Mouse (Mus musculus) limb, embryonic 10.5 days (tissue): ENCODE results near the gene Atpaf1. TPM values are rescaled to one million over a fixed set of nuclear protein-coding genes. Genes with fewer than 3 reads are reported as not detected.

Experiments used
- DNase-seq: peaks from one replicate; pipeline ENCODE4 v3.0.0-alpha.2; 2017; ENCODE audit warnings: low spot score
- H3K27ac ChIP-seq: fragments of 300-500 bp; sonication (generic); 2 replicates; pipeline ENCODE4 v1.5.1; 2016; ENCODE audit warnings: mild to moderate bottlenecking
- H3K27me3 ChIP-seq: fragments of 300-500 bp; sonication (generic); 2 replicates; pipeline ENCODE4 v1.6.1; 2016; ENCODE audit warnings: low read depth, mild to moderate bottlenecking; ENCODE audit not compliant: poor library complexity, severe bottlenecking
- H3K36me3 ChIP-seq: fragments of 300-500 bp; sonication (generic); 2 replicates; pipeline ENCODE4 v1.6.1; 2016; ENCODE audit warnings: mild to moderate bottlenecking, moderate library complexity
- H3K4me1 ChIP-seq: fragments of 300-500 bp; sonication (generic); 2 replicates; pipeline ENCODE4 v1.6.1; 2016
- H3K4me3 ChIP-seq: fragments of 300-500 bp; sonication (generic); 2 replicates; pipeline ENCODE4 v1.5.1; 2016; ENCODE audit warnings: mild to moderate bottlenecking, moderate library complexity
- H3K9me3 ChIP-seq: fragments of 300-500 bp; sonication (generic); replicated peaks from 2 replicates; pipeline ENCODE4 v1.6.1; 2016; ENCODE audit warnings: mild to moderate bottlenecking
- WGBS: fragments of 180-500 bp; shearing (Covaris S2); methylation state at CpG from one replicate; pipeline ENCODE4 v1.1.7; 2016; 5-methylcytosine and 5-hydroxymethylcytosine counted together
- polyA plus RNA-seq: library from polyadenylated mRNA; unstranded; fragments of >200 nt; fragmentation: Nextera tagmentation; extraction: Ambion mirVana; gene quantifications from 2 replicates; pipeline ENCODE4 v1.2.1, GENCODE M21; 2016

The Atpaf1 gene
- polyA plus RNA-seq, 1 experiment from 2014 or later, result 58.0 TPM

DNA sequence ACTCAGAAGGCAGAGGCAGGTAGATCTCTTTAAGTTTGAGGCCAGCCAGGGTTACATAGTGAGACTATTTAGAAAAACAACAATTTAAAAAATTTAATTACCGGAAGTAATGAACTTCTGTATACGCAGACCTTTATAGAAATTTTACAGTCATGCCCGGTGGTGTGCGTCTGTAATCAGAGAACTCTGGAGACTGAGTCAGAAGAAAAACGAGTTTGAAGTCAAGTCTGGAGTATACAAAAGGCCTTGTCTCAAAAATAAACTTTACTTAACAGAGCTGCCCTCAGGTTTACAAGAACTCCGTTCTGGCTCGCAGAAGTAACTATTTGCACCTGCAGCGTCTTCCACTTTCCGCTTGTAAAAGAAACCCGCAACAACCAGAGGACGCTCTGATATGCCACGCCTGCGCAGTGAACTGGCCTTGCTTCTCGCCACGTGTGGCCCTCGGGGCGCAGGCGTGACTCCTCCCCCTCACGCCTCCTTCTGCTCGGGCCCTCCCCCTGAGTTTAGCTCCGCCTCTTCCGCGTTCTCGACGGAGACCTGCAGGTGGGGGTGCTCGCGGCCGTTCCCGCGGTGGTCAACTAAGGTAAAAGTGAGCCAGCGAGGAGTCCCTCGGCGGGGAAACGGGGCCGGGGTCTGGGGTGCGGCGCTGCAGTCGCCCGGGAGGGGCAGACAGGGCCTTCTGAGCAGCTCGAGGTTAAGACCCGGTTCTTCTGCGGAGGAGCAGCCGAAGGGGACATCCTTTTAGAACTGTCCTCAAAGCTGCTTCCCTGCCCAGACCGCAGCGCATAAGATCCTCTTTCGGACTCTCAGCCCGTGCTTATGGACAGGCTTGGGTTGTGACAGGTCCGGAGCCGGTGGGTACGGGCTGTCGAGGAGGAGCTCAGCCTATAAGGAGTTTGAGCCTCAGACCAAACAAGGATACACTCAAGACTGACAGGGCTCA lies 54.4 kb downstream of the Atpaf1 start, which contains the start of gene Mknk1:
Mknk1 (plus strand) TSS at position 503 of the 946 bp plus-strand sequence.
- peaks cover 15% of the 10 kb centered on the region for H3K4me1 ChIP-seq
- H3K36me3 ChIP-seq, result no peaks in the 10 kb centered on the region
- 3% methylated on average over 51 of the region's 51 CpGs for WGBS
- no peaks in the 10 kb centered on the region for H3K27me3 ChIP-seq
- peak within 1 kb of the TSS; percentile 76 for H3K4me3 ChIP-seq
- peak within 1 kb of the TSS; percentile 85 for H3K27ac ChIP-seq
- DNase-seq, result peak; percentile 93
- H3K9me3 ChIP-seq, result no peaks in the 10 kb centered on the region

DNA sequence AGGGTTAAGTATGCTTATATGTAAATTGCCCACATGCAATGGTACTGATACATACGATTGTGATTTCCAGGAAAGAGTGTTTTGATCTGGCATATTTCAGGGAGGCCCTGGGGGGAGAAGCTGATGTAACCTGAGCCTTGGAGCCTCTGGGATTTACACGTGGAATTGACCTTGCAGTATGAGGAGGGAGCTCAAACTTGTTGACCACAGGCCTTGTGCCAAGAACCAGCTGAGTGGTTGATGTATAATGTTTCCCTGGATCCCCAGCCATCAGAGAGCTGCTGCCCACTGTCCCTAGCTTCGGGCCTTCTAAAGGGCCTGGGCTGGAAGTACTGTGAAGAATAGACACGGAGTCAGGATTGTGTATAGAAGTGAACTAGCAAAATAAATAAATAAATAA lies 55.3 kb downstream of the Atpaf1 start:
- DNase-seq, result no peak

DNA sequence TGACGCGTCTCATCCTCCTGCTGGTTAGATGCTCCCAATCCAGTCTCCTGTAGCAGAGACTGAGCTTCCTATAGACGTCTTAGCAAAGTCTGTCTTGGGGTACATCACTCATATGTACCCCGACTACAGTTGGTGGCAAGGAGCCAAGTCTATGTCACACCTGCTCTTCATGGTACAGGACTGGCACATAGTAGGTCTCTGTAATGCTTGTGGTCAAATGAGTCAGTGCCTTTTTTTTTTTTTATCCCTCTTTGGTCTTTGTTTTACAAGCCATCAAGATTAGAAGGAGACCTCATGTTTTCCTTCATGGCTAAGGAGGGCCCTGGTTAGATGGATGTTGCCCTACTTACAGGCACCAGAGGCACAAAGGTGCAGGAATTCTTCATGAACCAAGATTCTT lies 56.2 kb downstream of the Atpaf1 start:
- WGBS, result 90% methylated on average over 4 of the region's 4 CpGs
- no peaks in the 10 kb centered on the region for H3K27me3 ChIP-seq
- H3K4me3 ChIP-seq, result no peak overlapping the region
- H3K27ac ChIP-seq, result no peak overlapping the region
- no peaks in the 10 kb centered on the region for H3K36me3 ChIP-seq
- no peak for DNase-seq
- H3K4me1 ChIP-seq, result peaks cover 16% of the 10 kb centered on the region
- no peaks in the 10 kb centered on the region for H3K9me3 ChIP-seq

More for the DNA sequence above, 55.3 kb downstream of the Atpaf1 start:
- H3K4me1 ChIP-seq, result peaks cover 16% of the 10 kb centered on the region
- no peaks in the 10 kb centered on the region for H3K27me3 ChIP-seq
- H3K9me3 ChIP-seq, result no peaks in the 10 kb centered on the region
- no peak overlapping the region for H3K27ac ChIP-seq
- no peaks in the 10 kb centered on the region for H3K36me3 ChIP-seq
- WGBS, result 58% methylated on average over 4 of the region's 4 CpGs
- peak overlapping the region; percentile 76 for H3K4me3 ChIP-seq

DNA sequence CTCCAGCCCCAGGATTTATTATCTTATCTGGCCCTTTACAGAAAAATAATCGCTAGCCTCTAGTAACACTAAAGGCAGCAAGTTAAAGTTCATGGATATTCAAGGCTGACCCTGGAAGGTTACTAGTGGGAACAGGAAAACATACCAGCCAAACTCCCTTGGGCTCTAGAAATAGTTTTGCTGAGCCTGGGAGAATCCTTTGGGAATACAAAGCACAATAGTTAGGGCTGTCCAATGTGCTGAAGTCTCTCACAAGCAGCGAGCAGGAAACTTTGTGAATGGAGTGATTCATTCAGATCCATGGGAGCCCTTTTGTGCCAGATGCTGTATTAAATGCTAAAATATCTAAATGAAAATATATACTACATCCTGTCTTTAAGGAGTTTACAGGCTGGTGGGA lies 62.0 kb downstream of the Atpaf1 start:
- WGBS, result 66% methylated on average over 2 of the region's 2 CpGs

DNA sequence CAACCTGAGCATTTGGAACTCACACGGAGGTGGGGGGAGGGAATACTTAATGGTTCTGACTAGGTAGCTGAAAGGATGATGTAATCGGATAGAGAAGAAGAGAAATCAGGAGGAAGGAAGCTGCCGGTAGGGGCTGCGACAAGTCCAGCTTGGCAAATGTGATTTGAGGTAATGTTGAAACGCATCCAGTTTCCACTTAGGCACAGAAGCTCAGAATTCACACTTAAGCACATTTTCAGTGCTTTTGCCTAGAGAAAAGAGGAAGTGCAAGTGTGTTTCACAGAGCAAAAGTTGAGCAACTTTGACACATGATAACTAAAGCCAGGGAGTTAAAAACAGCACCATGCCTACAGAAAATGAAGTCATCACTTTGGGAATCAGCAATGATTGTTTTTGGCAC lies 62.8 kb downstream of the Atpaf1 start:
- H3K27ac ChIP-seq, result no peak overlapping the region
- no peaks in the 10 kb centered on the region for H3K9me3 ChIP-seq
- peaks cover 3% of the 10 kb centered on the region; the same call in 1 of the 2 replicates for H3K4me1 ChIP-seq
- no peaks in the 10 kb centered on the region for H3K27me3 ChIP-seq
- peaks cover 39% of the 10 kb centered on the region for H3K36me3 ChIP-seq
- no peak overlapping the region for H3K4me3 ChIP-seq
- 67% methylated on average over 5 of the region's 5 CpGs for WGBS
- DNase-seq, result no peak

More for the DNA sequence above, 62.0 kb downstream of the Atpaf1 start:
- H3K27ac ChIP-seq, result no peak overlapping the region
- peaks cover 31% of the 10 kb centered on the region for H3K36me3 ChIP-seq
- H3K9me3 ChIP-seq, result no peaks in the 10 kb centered on the region
- peaks cover 3% of the 10 kb centered on the region; the same call in 1 of the 2 replicates for H3K4me1 ChIP-seq
- H3K27me3 ChIP-seq, result no peaks in the 10 kb centered on the region
- no peak for DNase-seq
- H3K4me3 ChIP-seq, result no peak overlapping the region

DNA sequence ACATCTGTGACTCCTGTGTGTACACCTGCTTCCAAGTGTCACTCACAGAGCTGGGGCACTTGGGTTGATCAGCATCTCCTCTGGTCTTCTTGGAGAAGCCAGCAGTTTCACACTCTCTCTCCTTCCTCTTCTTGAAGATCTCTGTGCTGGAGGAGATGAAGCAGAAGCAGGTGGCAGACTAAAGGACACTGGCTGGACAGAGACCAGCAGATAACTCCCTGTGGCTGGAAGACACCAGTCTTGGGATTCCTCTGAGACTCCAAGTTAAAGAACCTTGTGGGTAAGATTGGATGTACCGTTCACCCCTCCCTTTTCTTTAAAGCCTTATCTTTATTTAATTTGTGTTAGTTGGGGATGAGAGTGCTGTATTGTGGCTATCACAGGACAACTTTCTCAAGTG lies 63.5 kb downstream of the Atpaf1 start:
- Histone ChIP-seq H3K27ac (no peak overlapping the region), H3K36me3 (peaks cover 46% of the 10 kb centered on the region), H3K4me1 (peaks cover 3% of the 10 kb centered on the region; the same call in 1 of the 2 replicates), H3K9me3 (no peaks in the 10 kb centered on the region), H3K27me3 (no peaks in the 10 kb centered on the region), H3K4me3 (no peak overlapping the region)
- no peak for DNase-seq
- 86% methylated on average over 1 of the region's 1 CpGs for WGBS

DNA sequence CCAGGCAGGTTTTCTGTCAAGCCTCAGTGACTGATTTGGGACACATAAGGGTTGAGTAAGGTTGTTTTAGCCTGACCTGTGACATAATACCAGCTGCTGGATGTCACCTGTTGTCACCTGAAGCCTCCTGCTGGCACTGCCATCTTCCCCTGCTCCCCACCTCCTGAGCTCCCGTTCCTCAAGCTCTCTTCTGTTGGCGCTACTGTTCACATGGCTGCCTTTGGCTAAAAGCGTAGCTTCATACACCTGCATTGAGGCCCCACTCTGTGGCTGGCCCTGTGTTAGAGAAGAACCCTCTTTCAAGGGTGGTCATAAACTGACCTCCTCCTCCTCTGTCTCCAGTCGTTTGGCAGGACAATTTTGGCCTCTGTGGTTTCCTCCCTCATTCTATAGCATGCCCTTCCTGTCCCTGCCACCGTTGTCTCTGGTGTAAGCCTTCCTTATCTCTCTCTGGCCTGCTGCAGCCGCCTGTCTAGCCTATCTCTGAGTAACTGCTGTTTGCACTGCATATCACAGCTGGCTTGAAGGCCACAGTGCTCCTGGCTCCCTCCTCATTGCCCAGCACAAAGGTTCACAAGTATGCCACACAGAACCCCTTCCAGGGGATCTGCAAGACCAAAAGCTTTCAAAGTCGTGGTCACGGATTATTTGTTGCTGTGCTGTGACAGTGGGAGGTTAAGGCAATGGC lies 64.5 kb downstream of the Atpaf1 start:
- H3K4me1 ChIP-seq, result peaks cover 4% of the 10 kb centered on the region; the same call in 1 of the 2 replicates
- H3K4me3 ChIP-seq, result no peak overlapping the region
- no peaks in the 10 kb centered on the region for H3K9me3 ChIP-seq
- 70% methylated on average over 8 of the region's 8 CpGs for WGBS
- peak overlapping the region; percentile 1; the same call in 1 of the 2 replicates for H3K27ac ChIP-seq
- peaks cover 48% of the 10 kb centered on the region for H3K36me3 ChIP-seq
- no peak for DNase-seq
- H3K27me3 ChIP-seq, result no peaks in the 10 kb centered on the region

DNA sequence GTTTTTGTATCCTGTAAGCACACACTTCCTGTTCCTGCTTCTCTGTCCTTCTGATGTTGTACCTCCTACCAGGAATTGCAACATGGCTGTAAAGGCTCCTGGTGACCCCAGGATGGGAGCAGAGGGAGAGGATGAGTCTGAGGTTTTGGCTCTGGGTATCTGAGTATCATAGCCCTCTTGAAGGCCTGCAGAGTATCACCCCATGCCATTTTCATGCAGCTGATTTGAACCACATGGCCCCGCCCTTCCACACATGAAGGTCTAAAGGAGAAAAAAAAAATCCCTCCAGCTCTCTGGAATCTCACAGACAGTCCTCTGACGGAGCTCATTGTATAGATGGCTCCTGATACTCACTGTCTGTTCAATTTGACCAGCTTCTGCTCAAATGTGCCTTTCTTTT lies 65.5 kb downstream of the Atpaf1 start:
- Histone ChIP-seq H3K4me1 (peaks cover 14% of the 10 kb centered on the region), H3K27me3 (no peaks in the 10 kb centered on the region), H3K4me3 (no peak overlapping the region), H3K27ac (no peak overlapping the region), H3K9me3 (no peaks in the 10 kb centered on the region), H3K36me3 (peaks cover 48% of the 10 kb centered on the region)
- DNase-seq, result no peak
- 90% methylated on average over 2 of the region's 2 CpGs for WGBS

DNA sequence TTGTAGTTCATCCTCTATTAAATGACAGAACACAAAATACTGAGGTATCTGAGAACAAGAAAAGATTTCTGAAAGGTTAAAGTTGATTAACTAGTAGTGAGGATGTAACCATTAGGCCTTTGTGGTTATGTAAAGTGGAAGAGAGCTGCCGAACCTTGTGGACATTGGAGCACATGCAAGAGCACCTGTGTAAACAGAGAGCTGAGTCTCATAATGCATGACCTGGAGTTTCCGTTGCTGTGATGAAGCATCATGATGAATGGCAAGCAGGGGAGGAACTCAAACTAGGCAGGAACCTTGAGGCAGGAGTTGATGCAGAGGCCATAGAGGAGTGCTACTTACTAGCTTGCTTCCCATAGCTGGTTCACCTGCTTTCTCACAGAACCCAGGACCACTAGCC lies 66.0 kb downstream of the Atpaf1 start:
- DNase-seq, result no peak
- Histone ChIP-seq H3K27ac (no peak overlapping the region), H3K27me3 (no peaks in the 10 kb centered on the region), H3K4me1 (peaks cover 19% of the 10 kb centered on the region), H3K36me3 (peaks cover 48% of the 10 kb centered on the region), H3K4me3 (no peak overlapping the region), H3K9me3 (no peaks in the 10 kb centered on the region)
- 57% methylated on average over 2 of the region's 2 CpGs for WGBS

DNA sequence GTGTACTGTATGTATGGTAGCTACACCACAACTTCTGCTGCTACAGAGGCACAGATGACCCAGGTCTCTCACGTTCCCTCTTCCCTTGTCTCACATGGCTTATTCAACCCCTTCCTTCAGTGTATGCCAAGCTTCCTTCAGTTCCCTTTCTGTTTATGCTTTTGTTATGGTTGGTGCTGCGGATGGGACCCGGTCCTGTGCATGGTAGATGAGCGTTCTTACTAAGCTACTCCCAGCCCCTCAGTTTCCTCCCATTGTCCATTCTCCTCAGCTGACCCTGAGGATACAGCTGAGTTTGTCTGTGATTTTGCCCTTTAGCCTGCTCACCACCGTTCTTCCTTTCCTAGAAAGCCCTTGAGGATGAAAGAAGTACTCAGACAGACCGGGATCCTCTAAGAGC lies 67.0 kb downstream of the Atpaf1 start:
- peaks cover 51% of the 10 kb centered on the region for H3K36me3 ChIP-seq
- DNase-seq, result no peak
- no peak overlapping the region for H3K4me3 ChIP-seq
- WGBS, result 91% methylated on average over 6 of the region's 6 CpGs
- H3K4me1 ChIP-seq, result peaks cover 29% of the 10 kb centered on the region
- H3K27ac ChIP-seq, result no peak overlapping the region
- no peaks in the 10 kb centered on the region for H3K27me3 ChIP-seq
- H3K9me3 ChIP-seq, result no peaks in the 10 kb centered on the region

DNA sequence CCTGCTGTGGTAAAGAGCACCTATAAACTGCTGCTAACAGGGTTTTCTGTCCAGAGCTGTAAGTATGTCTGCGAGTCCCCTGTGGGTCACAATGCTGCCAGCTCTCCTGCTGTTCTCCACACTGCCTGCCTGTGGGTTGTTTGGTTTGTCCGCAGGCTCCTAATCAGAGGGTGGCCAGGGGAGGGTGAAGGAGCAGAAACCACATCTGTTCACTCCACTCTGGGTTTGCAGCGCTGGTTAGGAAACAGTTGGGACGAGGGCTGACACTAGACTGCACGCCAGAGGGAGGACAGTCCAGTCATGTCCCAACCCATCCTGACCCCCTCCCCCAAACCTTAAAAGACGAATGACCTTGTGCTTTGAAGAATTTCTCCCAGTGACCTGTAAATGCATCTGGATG lies 70.5 kb downstream of the Atpaf1 start:
- H3K4me3 ChIP-seq, result no peak overlapping the region
- no peaks in the 10 kb centered on the region for H3K9me3 ChIP-seq
- WGBS, result 29% methylated on average over 6 of the region's 6 CpGs
- no peaks in the 10 kb centered on the region for H3K27me3 ChIP-seq
- peaks cover 33% of the 10 kb centered on the region for H3K4me1 ChIP-seq
- H3K27ac ChIP-seq, result peak overlapping the region; percentile 68
- peaks cover 63% of the 10 kb centered on the region for H3K36me3 ChIP-seq
- no peak for DNase-seq

DNA sequence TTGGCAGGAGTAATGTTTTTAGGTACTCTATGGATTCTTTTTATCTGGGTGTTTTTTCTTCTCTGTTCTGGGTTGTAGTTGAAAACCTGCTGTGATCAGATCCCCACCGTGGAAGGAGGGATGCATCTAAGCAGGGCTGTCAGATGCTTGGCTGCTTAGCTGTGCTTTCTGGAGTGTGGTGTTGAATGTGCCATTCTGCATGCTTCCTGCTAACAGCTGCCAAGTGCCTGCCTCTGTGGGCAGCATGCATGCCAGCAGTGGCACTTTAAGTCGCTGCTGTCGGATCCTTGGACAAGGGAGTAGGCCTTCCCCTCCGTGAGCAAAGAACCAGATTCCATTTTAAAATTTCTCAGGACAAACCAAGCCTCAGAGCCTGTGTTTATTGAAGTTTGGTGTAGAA lies 71.0 kb downstream of the Atpaf1 start:
- H3K9me3 ChIP-seq, result no peaks in the 10 kb centered on the region
- H3K27me3 ChIP-seq, result no peaks in the 10 kb centered on the region
- DNase-seq, result no peak
- peaks cover 33% of the 10 kb centered on the region for H3K4me1 ChIP-seq
- WGBS, result 71% methylated on average over 4 of the region's 4 CpGs
- H3K36me3 ChIP-seq, result peaks cover 63% of the 10 kb centered on the region
- peak overlapping the region; percentile 68; the same call in 1 of the 2 replicates for H3K27ac ChIP-seq
- H3K4me3 ChIP-seq, result no peak overlapping the region

DNA sequence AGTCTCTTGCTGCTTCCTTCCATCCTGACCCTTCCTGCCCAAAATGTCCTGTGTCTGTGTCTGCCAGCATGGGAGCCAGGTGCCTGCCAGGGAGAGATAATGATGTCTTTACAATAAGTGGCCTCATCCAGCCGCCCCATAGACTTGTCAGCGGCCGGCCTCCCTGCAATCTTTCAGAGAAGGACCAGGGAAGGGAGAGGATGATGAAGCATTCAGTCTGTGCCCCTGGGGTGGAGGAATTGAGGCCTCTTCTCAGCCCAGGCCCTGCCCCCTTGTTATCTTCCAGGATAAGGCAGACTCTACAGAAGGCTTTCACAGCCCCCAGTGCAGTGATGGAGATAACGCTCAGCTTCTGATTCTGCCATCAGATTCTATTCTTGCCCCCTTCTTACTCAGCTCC lies 71.7 kb downstream of the Atpaf1 start:
- Histone ChIP-seq H3K4me3 (no peak overlapping the region), H3K36me3 (peaks cover 63% of the 10 kb centered on the region), H3K27ac (peak overlapping the region; percentile 68; the same call in 1 of the 2 replicates), H3K9me3 (no peaks in the 10 kb centered on the region), H3K27me3 (no peaks in the 10 kb centered on the region), H3K4me1 (peaks cover 36% of the 10 kb centered on the region)
- 53% methylated on average over 4 of the region's 4 CpGs for WGBS
- no peak for DNase-seq
